Mouse (Mus musculus): ENCODE data around the gene Stx3. TPM values are rescaled to one million over a fixed set of nuclear protein-coding genes. Genes with fewer than 3 reads are reported as not detected.
A peak's percentile ranks its signal among the peaks of the same experiment; 100 is the strongest.

Stx3 gene
- polyA plus RNA-seq, 1 experiment from 2014 or later, result 16.9 TPM

DNA sequence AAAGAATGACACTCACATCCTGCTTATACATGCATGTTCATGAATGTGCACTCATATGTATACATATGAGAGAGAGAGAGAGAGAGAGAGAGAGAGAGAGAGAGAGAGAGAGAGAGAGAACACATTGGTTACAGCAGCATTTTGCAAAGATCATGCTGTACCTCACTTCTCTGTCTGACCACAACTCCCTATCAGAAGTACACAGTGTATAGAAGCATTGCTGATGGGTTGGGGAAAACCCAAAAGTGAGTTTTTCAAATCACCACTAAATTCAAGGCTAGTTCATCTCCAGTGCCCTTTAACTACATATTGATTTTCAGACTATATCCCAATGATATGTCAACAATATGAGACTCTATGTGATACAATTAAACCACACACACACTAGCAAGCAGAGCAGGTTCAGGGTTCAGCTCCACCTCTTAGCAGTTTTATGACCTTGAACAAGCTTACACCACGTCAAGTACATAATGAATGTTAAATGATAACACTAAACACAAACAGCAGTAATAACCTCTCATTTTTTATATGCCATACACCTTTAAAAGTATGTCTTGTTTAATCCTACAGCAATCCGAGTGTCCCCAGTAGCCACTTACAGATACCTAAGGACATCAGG lies 25.4 kb downstream of the Stx3 start:
- Histone ChIP-seq H3K9ac (replicated peaks; ENCODE audit: low read depth, low read length) (no peak overlapping the region), H3K4me3 (ENCODE audit: low read depth, low read length) (no peak overlapping the region), H3K27me3 (ENCODE audit: control insufficient read depth, insufficient read depth, low read length) (no peaks in the 10 kb centered on the region), H3K27ac (ENCODE audit: low read depth, low read length) (no peak overlapping the region), H3K4me1 (ENCODE audit: control insufficient read depth, insufficient read depth, low read length) (no peaks in the 10 kb centered on the region), H3K36me3 (ENCODE audit: control insufficient read depth, insufficient read depth, low read length) (no peaks in the 10 kb centered on the region), H3K9me3 (ENCODE audit: control insufficient read depth, low read length) (no peaks in the 10 kb centered on the region), H3K4me2 (ENCODE audit: low read depth, low read length) (no peak overlapping the region)
- WGBS, result 85% methylated on average over 2 of the region's 2 CpGs
- ATAC-seq (ENCODE audit: low read depth), result no peak

DNA sequence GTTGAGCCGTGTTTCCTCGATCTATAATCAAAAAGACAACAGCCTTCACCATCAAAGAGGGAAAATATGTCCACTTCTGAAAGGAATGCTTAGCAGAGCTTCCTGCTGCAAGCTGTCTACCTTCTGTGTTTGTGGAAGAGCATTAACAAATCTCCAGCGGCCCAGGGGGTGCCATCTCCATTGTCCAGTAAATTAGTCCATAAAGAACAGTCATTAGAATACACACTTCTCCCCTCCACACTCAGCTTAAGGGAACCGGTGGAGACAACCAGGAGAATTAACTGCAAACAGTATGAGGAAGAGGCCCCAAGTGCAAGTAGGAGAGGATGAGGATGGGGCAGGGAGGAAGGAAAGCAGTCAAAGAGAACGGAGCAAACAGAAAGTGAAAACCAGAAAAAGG lies 27.4 kb downstream of the Stx3 start:
- no peak overlapping the region for H3K4me3 ChIP-seq (ENCODE audit: low read depth, low read length)
- ATAC-seq (ENCODE audit: low read depth), result no peak
- 61% methylated on average over 5 of the region's 5 CpGs for WGBS

DNA sequence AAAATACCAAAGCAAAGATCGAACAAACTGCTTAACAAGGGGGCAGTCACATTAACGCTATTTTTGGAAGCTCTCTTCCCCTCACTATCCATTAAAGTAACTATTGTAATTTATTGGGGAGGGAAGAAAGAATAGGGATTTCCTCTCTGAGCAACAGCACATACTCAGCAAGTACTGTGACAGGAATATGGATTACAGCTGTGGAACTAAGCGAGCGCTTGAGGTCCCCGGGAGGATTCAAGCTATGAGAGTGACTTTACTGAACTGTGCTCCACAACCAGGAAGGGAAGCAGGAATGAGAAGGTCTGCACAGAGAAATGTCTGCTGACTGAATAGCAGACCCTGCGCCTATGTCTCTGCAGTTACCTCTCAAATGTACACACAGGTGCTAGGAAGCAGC lies 30.3 kb downstream of the Stx3 start:
- Histone ChIP-seq H3K27me3 (ENCODE audit: control insufficient read depth, insufficient read depth, low read length) (no peaks in the 10 kb centered on the region), H3K27ac (ENCODE audit: low read depth, low read length) (no peak overlapping the region), H3K4me1 (ENCODE audit: control insufficient read depth, insufficient read depth, low read length) (no peaks in the 10 kb centered on the region), H3K9ac (replicated peaks; ENCODE audit: low read depth, low read length) (no peak overlapping the region), H3K4me2 (ENCODE audit: low read depth, low read length) (no peak overlapping the region), H3K36me3 (ENCODE audit: control insufficient read depth, insufficient read depth, low read length) (no peaks in the 10 kb centered on the region), H3K4me3 (ENCODE audit: low read depth, low read length) (no peak overlapping the region), H3K9me3 (ENCODE audit: control insufficient read depth, low read length) (no peaks in the 10 kb centered on the region)
- no peak for ATAC-seq (ENCODE audit: low read depth)
- WGBS, result 88% methylated on average over 6 of the region's 6 CpGs

More for the DNA sequence above, 27.4 kb downstream of the Stx3 start:
- no peaks in the 10 kb centered on the region for H3K4me1 ChIP-seq (ENCODE audit: control insufficient read depth, insufficient read depth, low read length)
- H3K36me3 ChIP-seq (ENCODE audit: control insufficient read depth, insufficient read depth, low read length), result no peaks in the 10 kb centered on the region
- no peak overlapping the region for H3K27ac ChIP-seq (ENCODE audit: low read depth, low read length)
- no peaks in the 10 kb centered on the region for H3K27me3 ChIP-seq (ENCODE audit: control insufficient read depth, insufficient read depth, low read length)
- H3K4me2 ChIP-seq (ENCODE audit: low read depth, low read length), result no peak overlapping the region
- no peak overlapping the region for H3K9ac ChIP-seq (replicated peaks; ENCODE audit: low read depth, low read length)
- H3K9me3 ChIP-seq (ENCODE audit: control insufficient read depth, low read length), result no peaks in the 10 kb centered on the region

DNA sequence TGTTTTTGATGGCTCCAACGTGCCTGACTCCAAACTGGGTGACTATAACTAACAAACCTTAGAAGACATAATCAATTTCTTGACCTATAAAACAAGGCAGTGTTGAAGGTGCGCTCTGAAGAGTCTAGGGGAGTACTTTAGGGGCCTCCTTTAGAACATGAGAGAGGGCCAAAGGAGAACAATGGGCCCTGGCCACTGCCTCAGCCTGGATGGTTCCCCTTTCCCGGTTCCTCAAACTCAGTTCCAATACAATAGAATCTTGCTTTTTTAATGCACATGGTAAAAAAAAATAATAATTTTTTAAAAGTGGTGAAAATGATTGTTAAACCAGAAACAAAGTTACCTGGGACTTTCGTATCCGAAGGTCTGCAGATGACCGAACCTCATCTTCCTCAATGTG lies 31.4 kb downstream of the Stx3 start:
- no peaks in the 10 kb centered on the region for H3K9me3 ChIP-seq (ENCODE audit: control insufficient read depth, low read length)

DNA sequence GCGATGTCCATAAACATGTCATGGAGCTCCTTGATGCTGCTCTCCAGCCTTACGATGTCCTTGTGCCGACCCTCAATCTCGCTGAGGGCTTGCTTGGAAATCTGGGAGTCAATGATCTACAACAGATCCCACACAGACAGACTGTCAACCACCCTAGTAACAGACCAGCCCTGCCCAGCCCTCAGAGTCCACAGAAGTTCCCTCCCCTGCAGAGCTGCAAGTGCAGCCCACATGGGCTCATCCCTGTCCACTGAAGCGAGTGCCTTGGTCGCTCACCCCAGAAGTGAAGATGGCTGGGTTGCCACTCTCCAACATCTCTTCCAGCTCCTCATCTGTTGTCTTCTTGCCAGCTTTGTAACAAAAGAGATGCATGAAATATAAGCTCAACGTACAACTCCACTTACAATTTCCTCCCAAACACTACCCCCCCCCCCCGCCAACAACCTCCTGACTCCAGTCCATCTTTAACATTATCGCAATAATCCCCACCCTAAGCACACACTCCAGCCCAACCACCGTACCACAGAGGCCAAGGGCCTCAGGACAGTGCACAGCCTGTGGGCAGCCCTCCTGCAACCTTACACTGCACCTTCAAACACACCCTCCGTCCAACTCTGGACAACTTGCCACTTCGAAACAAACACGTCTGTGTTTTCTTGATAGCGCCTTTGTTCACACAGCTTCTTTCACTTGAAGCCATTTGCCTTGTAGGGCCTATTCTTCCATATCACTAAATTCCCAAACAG lies 33.6 kb downstream of the Stx3 start:
- Histone ChIP-seq H3K9me3 (ENCODE audit: control insufficient read depth, low read length) (no peaks in the 10 kb centered on the region), H3K27ac (ENCODE audit: low read depth, low read length) (no peak overlapping the region), H3K27me3 (ENCODE audit: control insufficient read depth, insufficient read depth, low read length) (no peaks in the 10 kb centered on the region), H3K36me3 (ENCODE audit: control insufficient read depth, insufficient read depth, low read length) (no peaks in the 10 kb centered on the region), H3K4me3 (ENCODE audit: low read depth, low read length) (no peak overlapping the region), H3K4me1 (ENCODE audit: control insufficient read depth, insufficient read depth, low read length) (no peaks in the 10 kb centered on the region), H3K9ac (replicated peaks; ENCODE audit: low read depth, low read length) (no peak overlapping the region), H3K4me2 (ENCODE audit: low read depth, low read length) (no peak overlapping the region)
- no peak for ATAC-seq (ENCODE audit: low read depth)
- 93% methylated on average over 14 of the region's 14 CpGs for WGBS

More for the DNA sequence above, 31.4 kb downstream of the Stx3 start:
- no peak overlapping the region for H3K27ac ChIP-seq (ENCODE audit: low read depth, low read length)
- H3K4me3 ChIP-seq (ENCODE audit: low read depth, low read length), result no peak overlapping the region
- H3K36me3 ChIP-seq (ENCODE audit: control insufficient read depth, insufficient read depth, low read length), result no peaks in the 10 kb centered on the region
- no peak for ATAC-seq (ENCODE audit: low read depth)
- H3K4me1 ChIP-seq (ENCODE audit: control insufficient read depth, insufficient read depth, low read length), result no peaks in the 10 kb centered on the region
- H3K9ac ChIP-seq (replicated peaks; ENCODE audit: low read depth, low read length), result no peak overlapping the region
- no peaks in the 10 kb centered on the region for H3K27me3 ChIP-seq (ENCODE audit: control insufficient read depth, insufficient read depth, low read length)
- WGBS, result 95% methylated on average over 6 of the region's 6 CpGs
- no peak overlapping the region for H3K4me2 ChIP-seq (ENCODE audit: low read depth, low read length)

DNA sequence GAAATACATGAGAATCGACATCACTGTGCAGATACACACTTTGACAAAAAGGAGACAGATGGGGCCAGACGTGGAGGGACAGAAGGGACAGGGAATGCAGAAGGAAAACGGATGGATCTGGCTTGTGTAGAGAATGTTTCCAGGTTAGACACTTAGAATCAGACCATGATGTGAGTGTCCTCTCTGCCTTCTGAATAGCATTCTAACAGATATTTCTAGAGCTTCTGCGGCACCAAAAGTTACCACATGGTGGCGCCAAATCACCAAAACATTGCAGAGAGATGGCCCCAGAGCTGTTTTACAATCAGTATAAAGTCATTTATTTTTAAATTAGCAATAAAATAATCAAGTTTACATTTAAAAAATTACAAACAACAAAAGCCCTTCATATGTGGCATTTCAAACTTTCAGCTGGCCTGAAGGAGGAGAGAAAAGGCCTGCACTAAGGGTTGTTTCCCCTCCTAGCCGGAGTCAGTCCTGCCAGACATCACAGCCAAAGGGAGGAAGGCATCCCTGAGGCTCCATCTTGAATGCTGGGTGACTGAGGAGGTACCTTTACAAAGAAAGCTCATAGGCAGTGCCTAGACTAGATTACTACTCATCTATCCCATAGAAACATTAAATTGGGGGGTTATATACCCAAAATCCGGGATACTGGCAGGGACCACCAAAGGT lies 41.9 kb downstream of the Stx3 start:
- H3K4me2 ChIP-seq (ENCODE audit: low read depth, low read length), result no peak overlapping the region
- H3K9me3 ChIP-seq (ENCODE audit: control insufficient read depth, low read length), result no peaks in the 10 kb centered on the region
- peak; percentile 72; the same call in 1 of the 2 replicates for ATAC-seq (ENCODE audit: low read depth)
- H3K27me3 ChIP-seq (ENCODE audit: control insufficient read depth, insufficient read depth, low read length), result no peaks in the 10 kb centered on the region
- peaks cover 5% of the 10 kb centered on the region; the same call in 1 of the 2 replicates for H3K36me3 ChIP-seq (ENCODE audit: control insufficient read depth, insufficient read depth, low read length)
- H3K27ac ChIP-seq (ENCODE audit: low read depth, low read length), result no peak overlapping the region
- no peaks in the 10 kb centered on the region for H3K4me1 ChIP-seq (ENCODE audit: control insufficient read depth, insufficient read depth, low read length)
- H3K9ac ChIP-seq (replicated peaks; ENCODE audit: low read depth, low read length), result no peak overlapping the region
- WGBS, result 66% methylated on average over 7 of the region's 7 CpGs
- no peak overlapping the region for H3K4me3 ChIP-seq (ENCODE audit: low read depth, low read length)

DNA sequence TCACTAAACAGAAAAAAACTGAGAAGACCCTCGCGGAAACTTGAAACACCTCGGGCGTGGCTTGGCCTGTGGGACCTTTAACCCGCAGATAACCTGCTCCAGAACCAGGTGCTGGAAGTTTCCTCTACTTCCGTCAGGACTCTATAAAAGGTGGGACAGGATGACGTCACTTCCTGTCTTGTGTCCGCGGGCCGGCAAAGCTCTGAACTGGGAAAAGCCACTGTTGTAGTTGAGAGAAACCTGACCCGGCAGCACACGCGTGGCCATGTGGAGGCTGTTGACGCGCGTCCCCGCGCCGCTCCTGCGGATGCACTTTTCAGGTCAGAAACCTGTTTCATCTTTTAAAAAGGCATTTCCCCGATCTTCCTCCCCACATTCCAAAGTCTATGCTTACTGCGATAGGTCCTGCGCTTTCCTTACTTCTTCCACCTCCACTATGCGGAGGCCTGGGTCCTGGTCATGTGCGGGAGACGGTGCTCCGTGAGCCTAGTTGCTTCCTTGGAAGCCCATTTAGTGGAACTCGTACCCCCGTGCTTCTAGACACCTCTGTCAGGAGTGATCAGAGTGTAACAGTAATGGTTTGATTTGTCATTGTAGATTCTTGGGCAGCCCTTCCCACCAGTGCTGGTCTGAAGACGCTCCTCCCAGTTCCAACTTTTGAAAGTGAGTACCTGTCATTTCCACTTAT lies 48.9 kb downstream of the Stx3 start, which contains the start of gene Mrpl16:
TSS of gene Mrpl16 (plus strand) at position 187 of the 688 bp plus-strand sequence.
- peak within 1 kb of the TSS; percentile 69 for H3K4me3 ChIP-seq (ENCODE audit: low read depth, low read length)
- peak; percentile 95 for ATAC-seq (ENCODE audit: low read depth)
- peak within 1 kb of the TSS; percentile 70 for H3K9ac ChIP-seq (replicated peaks; ENCODE audit: low read depth, low read length)
- no peaks in the 10 kb centered on the region for H3K27me3 ChIP-seq (ENCODE audit: control insufficient read depth, insufficient read depth, low read length)
- H3K27ac ChIP-seq (ENCODE audit: low read depth, low read length), result peak within 1 kb of the TSS; percentile 39; the same call in 1 of the 2 replicates
- 1% methylated on average over 30 of the region's 30 CpGs for WGBS
- H3K4me1 ChIP-seq (ENCODE audit: control insufficient read depth, insufficient read depth, low read length), result peaks cover 9% of the 10 kb centered on the region; the same call in 1 of the 2 replicates
- peak within 1 kb of the TSS; percentile 85 for H3K4me2 ChIP-seq (ENCODE audit: low read depth, low read length)
- H3K9me3 ChIP-seq (ENCODE audit: control insufficient read depth, low read length), result no peaks in the 10 kb centered on the region
- H3K36me3 ChIP-seq (ENCODE audit: control insufficient read depth, insufficient read depth, low read length), result 0 out of 2 replicates have a peak, but pooled peaks cover 5% of the 10 kb centered on the region

DNA sequence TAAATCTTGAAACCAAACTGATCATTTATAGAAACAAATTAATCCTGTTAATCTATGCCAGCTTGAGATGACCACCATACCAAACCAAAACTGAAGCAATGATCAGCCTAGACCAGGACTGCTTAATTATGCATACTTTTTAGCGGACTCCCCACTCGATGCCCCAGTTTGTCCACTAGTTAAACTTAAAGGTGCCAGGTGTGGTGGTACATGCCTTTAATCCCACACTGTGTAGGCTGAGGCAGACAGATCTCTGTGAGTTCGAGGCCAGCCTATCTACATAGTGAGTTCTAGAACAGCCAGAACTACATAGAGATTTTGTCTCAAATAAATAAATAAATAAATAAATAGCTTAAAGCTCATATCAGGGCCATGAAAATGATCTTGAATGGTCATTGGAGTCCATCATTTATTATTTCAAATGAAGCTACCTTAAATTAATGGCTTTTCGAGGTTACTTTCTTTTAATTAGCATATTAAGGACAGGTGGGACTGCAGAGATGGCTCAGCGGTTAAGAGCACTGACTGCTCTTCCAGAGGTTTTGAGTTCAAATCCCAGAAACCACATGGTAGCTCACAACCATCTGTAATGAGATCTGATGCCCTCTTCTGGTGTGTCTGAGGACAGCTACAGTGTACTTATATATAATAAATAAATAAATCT lies 49.8 kb downstream of the Stx3 start:
- Histone ChIP-seq H3K4me1 (ENCODE audit: control insufficient read depth, insufficient read depth, low read length) (peaks cover 9% of the 10 kb centered on the region; the same call in 1 of the 2 replicates), H3K27me3 (ENCODE audit: control insufficient read depth, insufficient read depth, low read length) (no peaks in the 10 kb centered on the region), H3K36me3 (ENCODE audit: control insufficient read depth, insufficient read depth, low read length) (no peaks in the 10 kb centered on the region), H3K9ac (replicated peaks; ENCODE audit: low read depth, low read length) (no peak overlapping the region), H3K4me3 (ENCODE audit: low read depth, low read length) (no peak overlapping the region), H3K9me3 (ENCODE audit: control insufficient read depth, low read length) (no peaks in the 10 kb centered on the region), H3K27ac (ENCODE audit: low read depth, low read length) (no peak overlapping the region), H3K4me2 (ENCODE audit: low read depth, low read length) (peak overlapping the region; percentile 85)
- 93% methylated on average over 5 of the region's 5 CpGs for WGBS
- ATAC-seq (ENCODE audit: low read depth), result 0 out of 2 replicates have a peak, but pooled peaks have one; percentile 8

Data from neural tube, embryonic 14.5 days (tissue).